Mouse (Mus musculus): ENCODE results near the gene Ttc27.
A peak's percentile ranks its signal among the peaks of the same experiment; 100 is the strongest.

The Ttc27 gene

GRCm38 (mm10) chr17:74842603-74843002 lies 125.1 kb downstream of the Ttc27 start:
- no peak for DNase-seq

GRCm38 (mm10) chr17:74843486-74843885 lies 126.0 kb downstream of the Ttc27 start:
- DNase-seq = no peak

DNA sequence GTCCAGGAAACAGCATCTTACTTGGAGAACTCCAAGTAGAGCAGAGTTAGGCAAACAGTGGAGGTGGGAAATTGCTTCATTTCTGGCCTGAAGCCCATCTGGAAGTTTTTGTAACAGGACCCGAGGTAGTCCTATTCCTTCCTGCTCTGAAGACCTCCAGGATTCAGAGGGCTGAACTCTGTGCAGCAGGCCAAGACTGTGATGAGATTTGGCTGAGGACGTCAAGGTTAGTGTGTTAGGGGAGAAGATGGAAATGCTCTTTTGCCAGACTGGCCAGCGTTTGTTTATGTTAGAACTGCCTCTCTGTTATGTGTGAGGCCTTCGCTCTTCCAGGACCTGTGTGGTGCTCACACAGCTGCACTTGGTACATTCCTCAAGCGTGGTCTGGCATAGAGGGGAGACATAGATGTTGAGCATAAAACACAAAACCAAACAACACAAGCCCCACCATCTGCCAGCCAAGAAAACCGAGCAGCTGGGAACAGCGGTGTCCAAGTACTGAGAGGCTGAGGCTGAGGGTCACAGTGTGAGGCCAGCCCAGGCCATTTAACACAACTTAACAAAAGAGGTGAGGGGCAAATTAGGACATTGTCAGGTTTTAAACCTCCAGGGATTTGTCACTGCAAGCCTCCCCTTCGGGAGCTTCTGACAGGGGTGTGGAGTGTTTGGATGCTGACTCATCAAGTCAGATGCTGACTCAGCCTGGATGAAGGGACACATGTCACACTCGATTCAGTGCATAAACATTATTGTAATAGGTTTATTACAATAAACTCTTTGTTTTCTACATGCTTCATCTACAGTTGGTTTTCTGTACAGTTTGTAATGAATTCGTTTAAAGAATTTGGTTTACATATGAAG lies 128.7 kb downstream of the Ttc27 start:
- DNase-seq = no peak

DNA sequence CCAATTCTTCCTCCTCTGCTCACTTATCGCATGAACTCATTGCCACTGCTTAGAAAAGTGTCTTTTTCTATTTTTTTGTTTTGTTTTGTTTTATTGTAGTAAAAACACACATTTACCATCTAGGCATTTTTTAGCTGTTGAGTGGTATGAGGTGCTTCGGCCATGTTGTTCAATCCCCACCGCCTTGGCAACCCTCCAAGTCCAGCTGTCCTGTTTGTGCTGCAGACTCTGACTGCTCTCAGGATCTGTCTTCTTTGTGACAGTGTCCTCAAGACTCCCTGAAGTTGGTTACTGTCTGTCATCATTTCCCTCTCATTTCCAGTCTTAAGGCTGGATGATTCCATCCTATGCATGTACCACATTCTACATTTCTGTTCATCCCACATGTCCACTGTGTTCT lies 132.7 kb downstream of the Ttc27 start:
- no peak for DNase-seq

- no peak for DNase-seq
Observed at GRCm38 (mm10) chr17:74859298-74859697, 141.8 kb downstream of the Ttc27 start.

DNA sequence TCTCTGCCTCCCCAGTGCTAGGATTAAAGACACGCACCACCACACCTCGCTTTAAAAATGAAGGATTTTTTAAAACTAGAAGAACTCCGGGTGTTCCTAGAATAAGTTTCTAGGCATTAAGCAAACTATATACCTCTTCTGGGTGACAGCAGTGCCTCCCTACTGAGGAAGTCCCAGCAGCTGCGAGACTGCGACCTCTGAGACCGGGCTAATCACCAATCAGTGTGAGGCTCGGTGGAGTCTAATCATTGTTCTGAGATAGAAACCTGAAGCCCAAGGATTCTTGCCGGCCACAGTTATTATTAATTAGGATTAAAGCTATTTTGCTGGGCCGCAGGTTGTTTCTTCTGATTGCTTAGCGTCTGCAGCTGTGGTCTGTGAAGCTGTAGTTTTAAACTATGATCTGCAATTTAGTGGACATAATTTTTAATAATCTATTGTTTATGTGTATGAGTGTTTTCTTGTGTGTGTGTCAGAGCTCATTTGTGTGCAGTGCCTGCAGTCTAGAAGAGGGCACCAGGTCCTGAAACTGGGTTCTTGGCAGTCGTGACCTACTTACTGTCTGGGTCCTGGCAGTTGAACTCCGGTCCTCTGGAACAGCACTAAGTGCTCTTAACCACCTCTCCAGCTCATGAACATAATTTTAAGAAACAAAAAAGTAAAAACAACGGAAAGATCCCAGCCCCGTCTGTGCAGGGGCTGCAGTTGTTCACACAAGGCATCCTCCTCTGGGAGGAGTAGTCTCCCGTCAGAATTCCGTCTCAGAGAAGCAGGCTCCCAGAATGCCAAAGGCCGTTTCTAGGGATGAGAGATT lies 142.9 kb downstream of the Ttc27 start:
- DNase-seq = no peak

DNA sequence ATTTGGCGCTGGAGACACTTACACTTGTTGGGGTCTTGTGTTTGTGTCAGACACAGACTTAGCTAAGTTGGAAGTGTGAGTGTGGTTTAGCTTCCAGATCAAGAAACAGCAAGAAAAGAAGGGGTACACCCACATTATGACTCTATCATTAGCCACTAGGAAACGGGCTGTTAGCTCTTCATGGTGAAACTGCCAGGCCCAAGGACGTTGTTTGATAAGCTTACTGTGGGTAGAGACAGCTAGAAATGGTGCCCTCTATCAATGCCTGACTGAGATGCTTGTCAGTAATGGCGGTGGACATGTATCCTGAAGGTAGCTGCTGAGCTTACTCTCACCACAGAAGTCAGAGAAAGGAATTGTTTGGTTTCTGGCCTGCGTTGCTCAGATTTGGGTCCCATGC lies 146.3 kb downstream of the Ttc27 start:
- no peak for DNase-seq

DNA sequence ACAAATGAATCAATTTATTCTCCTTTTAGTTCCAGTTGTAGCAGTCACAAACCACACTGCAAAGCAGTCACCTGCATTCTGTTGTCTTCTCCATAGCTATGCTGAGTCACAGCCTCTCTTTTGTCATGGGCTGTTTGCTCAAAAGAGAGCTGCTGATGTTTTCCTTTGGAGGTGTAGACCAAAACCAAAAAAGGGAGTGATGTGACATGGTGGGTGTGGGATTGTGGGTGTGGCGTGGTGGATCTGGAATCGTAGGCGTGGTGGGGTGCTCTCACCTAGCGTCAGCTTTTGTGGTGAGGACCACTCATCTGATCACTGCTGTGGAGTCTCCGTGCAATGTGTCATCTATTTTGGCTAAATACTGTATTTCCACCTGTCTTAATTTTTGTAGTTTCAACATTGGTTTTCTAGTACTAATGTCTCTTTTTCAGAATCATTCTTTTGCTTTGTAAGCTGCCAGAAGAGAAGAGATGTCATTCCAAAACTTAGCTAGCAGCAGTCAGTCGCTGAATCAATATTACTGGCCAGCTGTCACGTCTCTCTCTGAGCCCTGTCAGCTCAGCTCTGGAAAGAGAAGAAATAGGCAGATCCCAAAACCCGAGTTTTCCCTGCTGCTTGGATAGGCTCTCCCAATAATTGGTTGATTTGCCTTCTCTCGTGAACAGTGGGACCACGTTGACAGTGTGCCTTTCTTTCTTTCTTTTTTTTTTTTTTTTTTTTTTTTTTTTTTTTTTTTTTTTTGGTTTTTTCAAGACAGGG lies 147.4 kb downstream of the Ttc27 start:
- DNase-seq = no peak

- no peak for DNase-seq
Observed at GRCm38 (mm10) chr17:74865694-74866564, 148.4 kb downstream of the Ttc27 start.

GRCm38 (mm10) chr17:74866565-74867507 lies 149.3 kb downstream of the Ttc27 start:
- DNase-seq = peak in 1 of 2 experiments; percentile 13

DNA sequence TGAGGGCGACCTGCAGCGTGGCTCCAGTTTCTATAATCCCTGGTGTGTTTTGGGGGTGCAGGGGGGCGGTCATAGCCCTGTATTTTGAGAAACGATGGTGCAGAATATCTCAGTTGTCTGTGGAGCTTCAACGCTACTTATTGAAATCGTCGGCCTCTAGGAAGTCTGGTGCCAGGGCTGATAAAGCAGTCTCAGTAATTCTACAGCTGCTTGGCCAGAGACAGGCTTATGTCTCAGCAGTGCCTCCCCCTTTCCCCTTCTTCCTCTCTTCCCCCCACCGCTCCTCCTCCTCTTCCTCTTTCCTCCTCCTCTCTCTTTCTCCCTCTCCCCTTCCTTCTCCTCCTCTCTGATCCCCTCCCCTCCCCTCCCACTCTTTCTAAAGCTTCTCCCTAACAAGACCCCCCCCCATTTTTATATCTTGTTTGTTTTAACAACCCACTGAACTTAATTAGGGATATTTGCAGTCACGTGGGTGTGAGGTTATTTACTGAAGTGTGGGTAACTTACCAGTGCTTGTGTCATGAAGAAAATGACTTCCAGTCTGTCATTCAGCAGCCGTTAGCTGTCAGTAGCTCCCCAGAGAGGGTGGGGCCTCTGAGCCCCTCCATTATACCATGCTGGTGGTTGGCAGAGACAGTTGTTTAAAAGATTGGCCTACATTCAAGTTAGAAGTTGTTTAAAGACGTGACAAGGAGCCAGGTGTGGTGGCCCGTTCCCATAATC lies 150.8 kb downstream of the Ttc27 start:
- DNase-seq = no peak

- no peak for DNase-seq
Observed at GRCm38 (mm10) chr17:74869556-74869955, 152.0 kb downstream of the Ttc27 start.

DNA sequence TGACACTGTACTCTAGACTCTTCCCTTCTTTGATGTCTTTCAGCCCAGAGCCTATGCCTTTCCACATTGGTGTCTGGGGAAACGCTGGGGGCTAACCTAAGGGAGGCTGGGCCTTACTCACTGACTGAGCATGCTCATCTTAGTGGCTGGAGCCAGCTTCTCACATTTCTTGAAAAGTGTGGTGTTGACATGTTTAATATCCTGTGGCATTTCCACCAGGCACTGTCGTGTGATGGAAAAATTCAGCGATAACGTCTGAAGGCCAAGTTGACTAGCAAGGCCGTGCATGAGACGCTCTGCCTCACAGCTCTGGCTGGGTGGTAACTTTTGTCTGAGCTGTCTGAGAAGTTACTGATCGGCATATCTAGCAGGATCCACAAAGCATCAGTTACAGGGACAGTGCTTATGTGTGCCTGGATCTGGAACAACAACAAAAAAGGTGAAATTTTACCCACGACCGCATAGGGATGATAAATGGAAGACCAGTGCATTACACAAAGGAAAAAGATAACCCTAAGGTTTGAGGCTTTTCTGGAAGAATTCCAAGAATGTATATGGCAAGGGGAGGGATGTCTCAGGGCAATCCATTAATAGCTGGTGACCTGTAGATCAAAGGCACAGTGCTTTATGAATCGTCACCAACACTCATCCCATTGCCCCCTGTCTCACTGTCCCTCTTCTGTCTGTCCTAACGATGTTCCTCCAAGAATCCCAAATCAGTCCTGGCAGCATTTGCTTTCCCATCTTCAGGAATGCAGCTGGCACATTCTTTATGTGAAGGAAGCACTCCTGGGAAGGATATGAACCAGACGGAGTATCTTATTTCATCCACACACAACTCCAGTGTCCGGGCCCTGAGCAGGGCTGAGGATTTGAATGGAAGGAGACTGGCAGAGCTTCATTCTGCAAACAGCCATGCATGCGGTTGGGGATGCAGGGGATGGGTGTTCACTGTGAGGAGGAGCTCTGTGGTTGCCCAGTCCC lies 152.9 kb downstream of the Ttc27 start:
- no peak for DNase-seq

DNA sequence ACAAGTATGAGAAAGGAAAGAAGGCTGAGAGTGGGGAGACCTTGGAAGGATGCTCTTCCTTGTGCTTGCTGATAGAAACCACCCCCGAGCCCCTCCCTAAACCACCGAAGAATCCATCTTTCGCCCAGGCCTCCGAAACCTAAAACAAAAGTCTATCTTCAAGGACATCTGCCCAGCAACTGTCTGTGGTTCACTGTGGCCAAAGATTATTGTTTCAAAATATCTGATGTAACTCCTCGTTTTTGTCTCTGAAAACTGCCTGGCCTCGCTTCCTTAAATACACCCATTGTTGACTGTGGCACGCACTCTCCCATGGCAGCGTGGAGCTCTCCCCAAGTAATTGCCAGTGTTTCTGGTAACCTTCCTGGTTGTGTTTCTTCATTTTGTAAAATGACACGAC lies 155.0 kb downstream of the Ttc27 start:
- no peak for DNase-seq

- DNase-seq = no peak
Observed at GRCm38 (mm10) chr17:74873756-74874155, 156.2 kb downstream of the Ttc27 start.

GRCm38 (mm10) chr17:74875740-74876139 lies 158.2 kb downstream of the Ttc27 start:
- no peak for DNase-seq

GRCm38 (mm10) chr17:74876954-74877353 lies 159.4 kb downstream of the Ttc27 start:
- no peak for DNase-seq

GRCm38 (mm10) chr17:74879768-74880167 lies 162.2 kb downstream of the Ttc27 start:
- DNase-seq = no peak

- DNase-seq = no peak
Observed at GRCm38 (mm10) chr17:74887039-74887438, 169.5 kb downstream of the Ttc27 start.

Measured in cerebellum, postnatal 36 days (tissue).